Mouse (Mus musculus): ENCODE measurements around the gene Tecr. TPM values are rescaled to one million over a fixed set of nuclear protein-coding genes. Genes with fewer than 3 reads are reported as not detected.

Tecr gene
- polyA plus RNA-seq, 1 experiment from 2014 or later: 570 TPM

GRCm38 (mm10) chr8:83618566-83618965 is 10.8 kb upstream of the Tecr start:
- Histone ChIP-seq H3K9ac (no peak overlapping the region), H3K9me3 (ENCODE audit: low read depth, low read length) (no peaks in the 10 kb centered on the region), H3K36me3 (ENCODE audit: insufficient read depth) (peaks cover 9% of the 10 kb centered on the region; the same call in 1 of the 2 replicates), H3K4me1 (ENCODE audit: insufficient read depth) (no peaks in the 10 kb centered on the region), H3K4me3 (ENCODE audit: low read depth, low read length) (no peak overlapping the region), H3K27me3 (ENCODE audit: insufficient read depth, low read length) (no peaks in the 10 kb centered on the region), H3K4me2 (no peak overlapping the region), H3K27ac (ENCODE audit: low read depth) (no peak overlapping the region)
- DNase-seq (no peak), ATAC-seq (ENCODE audit: insufficient read depth) (no peak)
- WGBS: 98% methylated on average over 2 of the region's 2 CpGs
- no peak for TF ChIP-seq CTCF (IDR thresholded peaks at IDR 0.05; ENCODE audit: low read depth)

- H3K27me3 ChIP-seq (ENCODE audit: insufficient read depth, low read length): no peaks in the 10 kb centered on the region
- no peaks in the 10 kb centered on the region for H3K4me1 ChIP-seq (ENCODE audit: insufficient read depth)
- H3K27ac ChIP-seq (ENCODE audit: low read depth): no peak overlapping the region
- WGBS: 71% methylated on average over 2 of the region's 2 CpGs
- no peak overlapping the region for H3K9ac ChIP-seq
- H3K9me3 ChIP-seq (ENCODE audit: low read depth, low read length): no peaks in the 10 kb centered on the region
- TF ChIP-seq CTCF (IDR thresholded peaks at IDR 0.05; ENCODE audit: low read depth): no peak
- H3K4me3 ChIP-seq (ENCODE audit: low read depth, low read length): no peak overlapping the region
- ATAC-seq (ENCODE audit: insufficient read depth) (no peak), DNase-seq (no peak)
- H3K36me3 ChIP-seq (ENCODE audit: insufficient read depth): peaks cover 21% of the 10 kb centered on the region
- no peak overlapping the region for H3K4me2 ChIP-seq
Measured at GRCm38 (mm10) chr8:83617111-83617510, 9.3 kb upstream of the Tecr start.

GRCm38 (mm10) chr8:83616625-83617024 is 8.9 kb upstream of the Tecr start:
- Histone ChIP-seq H3K27ac (ENCODE audit: low read depth) (no peak overlapping the region), H3K27me3 (ENCODE audit: insufficient read depth, low read length) (no peaks in the 10 kb centered on the region), H3K4me2 (no peak overlapping the region), H3K9me3 (ENCODE audit: low read depth, low read length) (no peaks in the 10 kb centered on the region), H3K9ac (no peak overlapping the region), H3K4me1 (ENCODE audit: insufficient read depth) (no peaks in the 10 kb centered on the region), H3K4me3 (ENCODE audit: low read depth, low read length) (no peak overlapping the region), H3K36me3 (ENCODE audit: insufficient read depth) (peaks cover 25% of the 10 kb centered on the region)
- ATAC-seq (ENCODE audit: insufficient read depth) (no peak), DNase-seq (no peak)
- TF ChIP-seq CTCF (IDR thresholded peaks at IDR 0.05; ENCODE audit: low read depth): no peak

- H3K36me3 ChIP-seq (ENCODE audit: insufficient read depth): peaks cover 46% of the 10 kb centered on the region
- H3K27me3 ChIP-seq (ENCODE audit: insufficient read depth, low read length): no peaks in the 10 kb centered on the region
- no peaks in the 10 kb centered on the region for H3K9me3 ChIP-seq (ENCODE audit: low read depth, low read length)
- DNase-seq (no peak), ATAC-seq (ENCODE audit: insufficient read depth) (no peak)
- peaks cover 7% of the 10 kb centered on the region for H3K4me1 ChIP-seq (ENCODE audit: insufficient read depth)
- H3K27ac ChIP-seq (ENCODE audit: low read depth): no peak overlapping the region
- no peak overlapping the region for H3K4me2 ChIP-seq
- no peak for TF ChIP-seq CTCF (IDR thresholded peaks at IDR 0.05; ENCODE audit: low read depth)
- no peak overlapping the region for H3K4me3 ChIP-seq (ENCODE audit: low read depth, low read length)
- H3K9ac ChIP-seq: no peak overlapping the region
- WGBS: 91% methylated on average over 4 of the region's 4 CpGs
Measured at GRCm38 (mm10) chr8:83613695-83614094, 5.9 kb upstream of the Tecr start.

- DNase-seq (no peak), ATAC-seq (ENCODE audit: insufficient read depth) (no peak)
- H3K4me2 ChIP-seq: no peak overlapping the region
- no peaks in the 10 kb centered on the region for H3K27me3 ChIP-seq (ENCODE audit: insufficient read depth, low read length)
- H3K4me3 ChIP-seq (ENCODE audit: low read depth, low read length): no peak overlapping the region
- 91% methylated on average over 4 of the region's 4 CpGs for WGBS
- H3K4me1 ChIP-seq (ENCODE audit: insufficient read depth): peaks cover 7% of the 10 kb centered on the region
- no peak overlapping the region for H3K9ac ChIP-seq
- peaks cover 46% of the 10 kb centered on the region for H3K36me3 ChIP-seq (ENCODE audit: insufficient read depth)
- no peak for TF ChIP-seq CTCF (IDR thresholded peaks at IDR 0.05; ENCODE audit: low read depth)
- no peaks in the 10 kb centered on the region for H3K9me3 ChIP-seq (ENCODE audit: low read depth, low read length)
- H3K27ac ChIP-seq (ENCODE audit: low read depth): no peak overlapping the region
Measured at GRCm38 (mm10) chr8:83611921-83612320, 4.2 kb upstream of the Tecr start.

GRCm38 (mm10) chr8:83609547-83610180 is 1.9 kb upstream of the Tecr start:
- no peak for ATAC-seq (ENCODE audit: insufficient read depth)
- Histone ChIP-seq H3K4me2 (peak overlapping the region; percentile 97), H3K4me3 (ENCODE audit: low read depth, low read length) (peak overlapping the region; percentile 83), H3K9ac (peak overlapping the region; percentile 92), H3K4me1 (ENCODE audit: insufficient read depth) (peaks cover 7% of the 10 kb centered on the region), H3K36me3 (ENCODE audit: insufficient read depth) (peaks cover 46% of the 10 kb centered on the region), H3K27me3 (ENCODE audit: insufficient read depth, low read length) (no peaks in the 10 kb centered on the region), H3K27ac (ENCODE audit: low read depth) (no peak overlapping the region), H3K9me3 (ENCODE audit: low read depth, low read length) (no peaks in the 10 kb centered on the region)
- DNase-seq: peak; percentile 8
- WGBS: 89% methylated on average over 10 of the region's 10 CpGs
- TF ChIP-seq CTCF (IDR thresholded peaks at IDR 0.05; ENCODE audit: low read depth): no peak

GRCm38 (mm10) chr8:83609086-83609485 is 1.3 kb upstream of the Tecr start:
- Histone ChIP-seq H3K27me3 (ENCODE audit: insufficient read depth, low read length) (no peaks in the 10 kb centered on the region), H3K4me2 (peak overlapping the region; percentile 97), H3K36me3 (ENCODE audit: insufficient read depth) (peaks cover 42% of the 10 kb centered on the region), H3K9me3 (ENCODE audit: low read depth, low read length) (no peaks in the 10 kb centered on the region), H3K4me1 (ENCODE audit: insufficient read depth) (peaks cover 7% of the 10 kb centered on the region), H3K9ac (peak overlapping the region; percentile 92), H3K27ac (ENCODE audit: low read depth) (peak overlapping the region; percentile 99), H3K4me3 (ENCODE audit: low read depth, low read length) (peak overlapping the region; percentile 83)
- no peak for TF ChIP-seq CTCF (IDR thresholded peaks at IDR 0.05; ENCODE audit: low read depth)
- WGBS: 27% methylated on average over 9 of the region's 9 CpGs
- ATAC-seq (ENCODE audit: insufficient read depth) (no peak), DNase-seq (peak; percentile 18)

Data from lung, embryonic 14.5 days (tissue).